Comparison of ENCODE assay signal across 9 mouse cellular contexts in the genomic region with DNA sequence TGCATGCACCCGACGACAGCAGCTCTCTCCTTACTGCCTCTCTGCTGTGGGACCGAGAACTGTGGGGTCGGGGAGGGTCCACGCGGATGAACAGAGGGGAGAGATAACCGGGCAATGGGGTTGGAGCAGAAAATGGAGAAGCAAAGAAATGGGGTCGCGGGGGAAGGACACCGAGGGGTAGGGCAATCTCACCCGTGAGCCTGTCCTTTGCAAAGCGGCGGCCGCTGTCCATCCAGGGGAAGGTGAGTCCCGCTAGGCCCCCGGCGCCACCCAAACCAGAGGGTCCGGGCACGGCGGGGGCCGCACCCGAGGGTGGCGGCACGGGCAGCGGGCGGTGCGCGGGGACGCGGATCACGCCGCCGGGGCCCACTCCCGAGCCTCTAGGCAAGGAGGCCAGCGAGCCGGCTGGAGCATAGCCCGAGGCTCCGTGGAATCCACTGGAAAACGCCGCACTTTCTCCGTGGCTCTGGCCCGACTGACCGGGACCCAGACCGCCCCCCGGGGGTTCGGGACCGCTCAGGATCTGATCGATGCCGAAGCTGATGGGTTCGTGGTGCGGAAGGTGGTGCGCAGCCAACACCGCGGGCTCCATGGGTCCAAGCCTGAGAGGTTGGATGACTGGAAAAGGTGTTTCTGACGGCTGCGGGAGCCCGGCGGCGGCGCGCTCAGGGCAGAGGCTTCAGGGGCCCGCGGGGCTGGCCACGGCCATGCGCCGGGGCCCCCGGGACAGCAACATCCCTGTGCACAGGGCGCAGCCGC. TPM values are rescaled to one million over a fixed set of nuclear protein-coding genes. Genes with fewer than 3 reads are reported as not detected.
DNase-seq lines count a peak whose midpoint lies in the region; ATAC-seq and TF ChIP-seq lines count a peak whose summit lies in the region.
"Had no signal": no experiment of that assay in that cellular context is flagged by ENCODE, and none has a peak within 500 bp of the region (broad histone marks: within the 10 kb centered on the region; RNA-seq: fewer than 3 reads in every experiment).

No protein-coding gene starts in this region.

- no peaks in the 10 kb centered on the region for H3K9me3 ChIP-seq in forebrain, embryonic 11.5 days (ENCODE audit: control insufficient read depth, low read length)
- no peaks in the 10 kb centered on the region for H3K9me3 ChIP-seq in intestine, embryonic 16.5 days (ENCODE audit: control insufficient read depth, low read length)
- H3K9me3 ChIP-seq in neural tube, embryonic 13.5 days: no peaks in the 10 kb centered on the region

- WGBS in lung, adult 2 months: 3% methylated on average over 68 of the region's 69 CpGs
- under 1% methylated on average over 69 of the region's 69 CpGs for WGBS in forebrain, embryonic 11.5 days
- 1% methylated on average over 66 of the region's 69 CpGs for WGBS in intestine, embryonic 16.5 days
- WGBS in neural tube, embryonic 13.5 days: under 1% methylated on average over 69 of the region's 69 CpGs

- H3K4me3 ChIP-seq in lung, adult 2 months (replicated peaks; ENCODE audit: extremely low read depth, low read depth, low read length): no peak overlapping the region
- H3K4me3 ChIP-seq in forebrain, embryonic 11.5 days (ENCODE audit: low read depth, low read length): peak overlapping the region; percentile 6; the same call in 1 of the 2 replicates
- peak overlapping the region; percentile 41 for H3K4me3 ChIP-seq in intestine, embryonic 16.5 days (ENCODE audit: low read length)
- H3K4me3 ChIP-seq in neural tube, embryonic 13.5 days: peak overlapping the region; percentile 31

- TF ChIP-seq POLR2A in lung, adult 2 months (IDR thresholded peaks at IDR 0.05; ENCODE audit: borderline replicate concordance, extremely low read depth, low read depth, low read length): no peak

- H3K27ac ChIP-seq in forebrain, embryonic 11.5 days (ENCODE audit: low read depth, low read length): no peak overlapping the region
- H3K27ac ChIP-seq in intestine, embryonic 16.5 days (ENCODE audit: low read length): no peak overlapping the region
- no peak overlapping the region for H3K27ac ChIP-seq in neural tube, embryonic 13.5 days (replicated peaks)

- no peaks in the 10 kb centered on the region for H3K36me3 ChIP-seq in forebrain, embryonic 11.5 days (ENCODE audit: control insufficient read depth, insufficient read depth, low read length)
- H3K36me3 ChIP-seq in intestine, embryonic 16.5 days (ENCODE audit: control insufficient read depth, insufficient read depth, low read length): no peaks in the 10 kb centered on the region
- H3K36me3 ChIP-seq in neural tube, embryonic 13.5 days: no peaks in the 10 kb centered on the region

- DNase-seq in lung, adult 2 months: peak; percentile 30
- no peak for DNase-seq in lung, postnatal 10 days
- peak; percentile 70 for DNase-seq in forebrain, embryonic 11.5 days (ENCODE audit: low spot score)
- no peak for DNase-seq in adrenal gland, postnatal 4 days (ENCODE audit: low spot score in 2 of 2)
- no peak for DNase-seq in frontal cortex, adult 2 months (ENCODE audit: extremely low spot score in 1 of 2, low spot score in 1 of 2)

- peaks cover 12% of the 10 kb centered on the region; the same call in 1 of the 2 replicates for H3K4me1 ChIP-seq in lung, adult 2 months (ENCODE audit: control insufficient read depth, insufficient read depth, low read length)
- peaks cover 14% of the 10 kb centered on the region; the same call in 1 of the 2 replicates for H3K4me1 ChIP-seq in forebrain, embryonic 11.5 days (replicated peaks; ENCODE audit: control insufficient read depth, insufficient read depth, low read length)
- peaks cover 14% of the 10 kb centered on the region for H3K4me1 ChIP-seq in intestine, embryonic 16.5 days (ENCODE audit: control insufficient read depth, insufficient read depth, low read length)
- H3K4me1 ChIP-seq in neural tube, embryonic 13.5 days (replicated peaks): peaks cover 26% of the 10 kb centered on the region

- H3K4me2 ChIP-seq in forebrain, embryonic 11.5 days (ENCODE audit: low read depth, low read length, severe bottlenecking): peak overlapping the region; percentile 24
- H3K4me2 ChIP-seq in intestine, embryonic 16.5 days (ENCODE audit: low read depth, low read length): peak overlapping the region; percentile 47
- peak overlapping the region; percentile 43 for H3K4me2 ChIP-seq in neural tube, embryonic 13.5 days

- peaks cover 96% of the 10 kb centered on the region for H3K27me3 ChIP-seq in forebrain, embryonic 11.5 days (ENCODE audit: control insufficient read depth, insufficient read depth, low read length)
- H3K27me3 ChIP-seq in intestine, embryonic 16.5 days (replicated peaks; ENCODE audit: control insufficient read depth, insufficient read depth, low read length): peaks cover 89% of the 10 kb centered on the region
- H3K27me3 ChIP-seq in neural tube, embryonic 13.5 days: peaks cover 99% of the 10 kb centered on the region

- TF ChIP-seq CTCF in lung, adult 2 months (IDR thresholded peaks at IDR 0.05; ENCODE audit: insufficient read depth, low read length): no peak

- ATAC-seq in forebrain, embryonic 11.5 days (replicated peaks; ENCODE audit: low FRiP score): peak; percentile 32; the same call in 1 of the 2 replicates
- ATAC-seq in intestine, embryonic 16.5 days: peak; percentile 5; the same call in 1 of the 2 replicates
- peak; percentile 4; the same call in 1 of the 2 replicates for ATAC-seq in neural tube, embryonic 13.5 days (ENCODE audit: low read depth)
- no peak for ATAC-seq in activated CD4-positive, CD25-positive, alpha-beta regulatory T cell, adult 4 months

- H3K9ac ChIP-seq in forebrain, embryonic 11.5 days (ENCODE audit: low read length): no peak overlapping the region
- peak overlapping the region; percentile 52 for H3K9ac ChIP-seq in intestine, embryonic 16.5 days (ENCODE audit: low read depth, low read length)
- H3K9ac ChIP-seq in neural tube, embryonic 13.5 days: peak overlapping the region; percentile 50

RNA-seq across cellular contexts. Expression of a gene that starts 0.4 kb away (rescaled TPM):
- polyA plus RNA-seq in lung, adult 2 months (2012; rRNA removed): 0.09 and 0.22 TPM in 2 replicates
- polyA plus RNA-seq in forebrain, embryonic 11.5 days (2014; fragmentation: Nextera tagmentation; extraction: Ambion mirVana): not detected in 2 replicates
- 9.3 and 10.4 TPM in 2 replicates for polyA plus RNA-seq in intestine, embryonic 16.5 days (2015; fragmentation: Nextera tagmentation; extraction: Ambion mirVana)
- polyA plus RNA-seq in neural tube, embryonic 13.5 days (2015; fragmentation: Nextera tagmentation; extraction: Ambion mirVana): 13.3 and 16.1 TPM in 2 replicates
- 10 to 100 TPM; 24.0 to 30.0 TPM for total RNA-seq in adrenal gland, postnatal 4 days (2021)
- not detected for polyA plus RNA-seq in activated CD4-positive, CD25-positive, alpha-beta regulatory T cell, adult 4 months (2017; shearing (Covaris generic))
- not detected in 2 replicates for polyA plus RNA-seq in frontal cortex, adult 2 months (2012; rRNA removed)
- total RNA-seq: gastrocnemius, adult 18-20 months had no signal

RNA-seq across cellular contexts. Expression of a gene that starts 8.0 kb away (rescaled TPM):
- 11.0 and 18.5 TPM in 2 replicates for polyA plus RNA-seq in lung, adult 2 months (2012; rRNA removed)
- polyA plus RNA-seq in forebrain, embryonic 11.5 days (2014; fragmentation: Nextera tagmentation; extraction: Ambion mirVana): 34.3 and 36.4 TPM in 2 replicates
- polyA plus RNA-seq in intestine, embryonic 16.5 days (2015; fragmentation: Nextera tagmentation; extraction: Ambion mirVana): 27.2 and 29.7 TPM in 2 replicates
- polyA plus RNA-seq in neural tube, embryonic 13.5 days (2015; fragmentation: Nextera tagmentation; extraction: Ambion mirVana): 55.2 and 55.4 TPM in 2 replicates
- 10 to 100 TPM; 69.2 to 79.1 TPM for total RNA-seq in adrenal gland, postnatal 4 days (2021)
- polyA plus RNA-seq in activated CD4-positive, CD25-positive, alpha-beta regulatory T cell, adult 4 months (2017; shearing (Covaris generic)): 10 to 100 TPM; 31.2 to 35.9 TPM
- polyA plus RNA-seq in frontal cortex, adult 2 months (2012; rRNA removed): 40.1 and 40.5 TPM in 2 replicates

RNA-seq across cellular contexts. Expression of a gene that starts 12.0 kb away (rescaled TPM):
- 3.6 and 4.3 TPM in 2 replicates for polyA plus RNA-seq in lung, adult 2 months (2012; rRNA removed)
- 0.85 and 1.3 TPM in 2 replicates for polyA plus RNA-seq in forebrain, embryonic 11.5 days (2014; fragmentation: Nextera tagmentation; extraction: Ambion mirVana)
- polyA plus RNA-seq in intestine, embryonic 16.5 days (2015; fragmentation: Nextera tagmentation; extraction: Ambion mirVana): 24.0 and 28.7 TPM in 2 replicates
- polyA plus RNA-seq in neural tube, embryonic 13.5 days (2015; fragmentation: Nextera tagmentation; extraction: Ambion mirVana): 0.77 and 1.0 TPM in 2 replicates
- 1 to 10 TPM; 4.1 to 4.4 TPM for total RNA-seq in adrenal gland, postnatal 4 days (2021)
- 1 to 10 TPM; 1.5 to 1.6 TPM for polyA plus RNA-seq in activated CD4-positive, CD25-positive, alpha-beta regulatory T cell, adult 4 months (2017; shearing (Covaris generic))
- polyA plus RNA-seq in frontal cortex, adult 2 months (2012; rRNA removed): 0.76 and 0.97 TPM in 2 replicates

RNA-seq across cellular contexts. Expression of a gene that starts 14.6 kb away (rescaled TPM):
- polyA plus RNA-seq in lung, adult 2 months (2012; rRNA removed): 47.7 and 49.3 TPM in 2 replicates
- polyA plus RNA-seq in forebrain, embryonic 11.5 days (2014; fragmentation: Nextera tagmentation; extraction: Ambion mirVana): 30.1 and 32.5 TPM in 2 replicates
- polyA plus RNA-seq in intestine, embryonic 16.5 days (2015; fragmentation: Nextera tagmentation; extraction: Ambion mirVana): 66.0 and 68.5 TPM in 2 replicates
- 70.1 and 72.8 TPM in 2 replicates for polyA plus RNA-seq in neural tube, embryonic 13.5 days (2015; fragmentation: Nextera tagmentation; extraction: Ambion mirVana)
- 10 to 100 TPM; 63.3 to 68.5 TPM for total RNA-seq in adrenal gland, postnatal 4 days (2021)
- 10 to 100 TPM; 19.0 to 22.2 TPM for polyA plus RNA-seq in activated CD4-positive, CD25-positive, alpha-beta regulatory T cell, adult 4 months (2017; shearing (Covaris generic))
- 58.8 and 63.7 TPM in 2 replicates for polyA plus RNA-seq in frontal cortex, adult 2 months (2012; rRNA removed)

RNA-seq across cellular contexts. Expression of a gene that starts 15.3 kb away (rescaled TPM):
- 389 and 538 TPM in 2 replicates for polyA plus RNA-seq in lung, adult 2 months (2012; rRNA removed)
- 124 and 125 TPM in 2 replicates for polyA plus RNA-seq in forebrain, embryonic 11.5 days (2014; fragmentation: Nextera tagmentation; extraction: Ambion mirVana)
- polyA plus RNA-seq in intestine, embryonic 16.5 days (2015; fragmentation: Nextera tagmentation; extraction: Ambion mirVana): 258 and 265 TPM in 2 replicates
- 169 and 179 TPM in 2 replicates for polyA plus RNA-seq in neural tube, embryonic 13.5 days (2015; fragmentation: Nextera tagmentation; extraction: Ambion mirVana)
- 100 to 1,000 TPM; 170 to 175 TPM for total RNA-seq in adrenal gland, postnatal 4 days (2021)
- polyA plus RNA-seq in activated CD4-positive, CD25-positive, alpha-beta regulatory T cell, adult 4 months (2017; shearing (Covaris generic)): 100 to 1,000 TPM; 432 to 455 TPM
- 220 and 253 TPM in 2 replicates for polyA plus RNA-seq in frontal cortex, adult 2 months (2012; rRNA removed)

Comparison
In these comparisons a context has a peak if more than half of its experiments do, and no peak if none do; other contexts are left out.
1. DNase-seq: peak in lung, adult 2 months (single experiment) and forebrain, embryonic 11.5 days (single experiment); none in lung, postnatal 10 days (single experiment), adrenal gland, postnatal 4 days (0 of 2) and frontal cortex, adult 2 months (0 of 2).
2. Peak in every context shown above with its lines, with median percentiles within 50 percentile points of each other: H3K4me2 ChIP-seq.